Mouse (Mus musculus): ENCODE data around the gene Spryd3. TPM values are rescaled to one million over a fixed set of nuclear protein-coding genes. Genes with fewer than 3 reads are reported as not detected.

Spryd3 gene
- polyA plus RNA-seq, 1 experiment, result 43.1 TPM

- Histone ChIP-seq H3K27me3 (ENCODE audit: control insufficient read depth, insufficient read depth, low read length) (no peaks in the 10 kb centered on the region), H3K4me3 (ENCODE audit: control insufficient read depth, insufficient read depth, low read length) (no peak overlapping the region), H3K36me3 (ENCODE audit: control insufficient read depth, insufficient read depth, low read length) (peaks cover 37% of the 10 kb centered on the region), H3K4me1 (replicated peaks; ENCODE audit: control insufficient read depth, insufficient read depth, low read length) (peaks cover 9% of the 10 kb centered on the region), H3K27ac (ENCODE audit: control insufficient read depth, insufficient read depth, low read length) (no peak overlapping the region)
- TF ChIP-seq POLR2A (IDR thresholded peaks at IDR 0.05; ENCODE audit: control insufficient read depth, extremely low read depth, insufficient read depth, low read length, poor library complexity), result no peak
- no peak for TF ChIP-seq CTCF (IDR thresholded peaks at IDR 0.05; ENCODE audit: borderline replicate concordance, control insufficient read depth, extremely low read depth, insufficient read depth, low read length, poor library complexity)
- no peak for DNase-seq
- WGBS, result 73% methylated on average over 5 of the region's 5 CpGs
Measured at GRCm38 (mm10) chr15:102097991-102098555, 38.0 kb downstream of the Spryd3 start.

DNA sequence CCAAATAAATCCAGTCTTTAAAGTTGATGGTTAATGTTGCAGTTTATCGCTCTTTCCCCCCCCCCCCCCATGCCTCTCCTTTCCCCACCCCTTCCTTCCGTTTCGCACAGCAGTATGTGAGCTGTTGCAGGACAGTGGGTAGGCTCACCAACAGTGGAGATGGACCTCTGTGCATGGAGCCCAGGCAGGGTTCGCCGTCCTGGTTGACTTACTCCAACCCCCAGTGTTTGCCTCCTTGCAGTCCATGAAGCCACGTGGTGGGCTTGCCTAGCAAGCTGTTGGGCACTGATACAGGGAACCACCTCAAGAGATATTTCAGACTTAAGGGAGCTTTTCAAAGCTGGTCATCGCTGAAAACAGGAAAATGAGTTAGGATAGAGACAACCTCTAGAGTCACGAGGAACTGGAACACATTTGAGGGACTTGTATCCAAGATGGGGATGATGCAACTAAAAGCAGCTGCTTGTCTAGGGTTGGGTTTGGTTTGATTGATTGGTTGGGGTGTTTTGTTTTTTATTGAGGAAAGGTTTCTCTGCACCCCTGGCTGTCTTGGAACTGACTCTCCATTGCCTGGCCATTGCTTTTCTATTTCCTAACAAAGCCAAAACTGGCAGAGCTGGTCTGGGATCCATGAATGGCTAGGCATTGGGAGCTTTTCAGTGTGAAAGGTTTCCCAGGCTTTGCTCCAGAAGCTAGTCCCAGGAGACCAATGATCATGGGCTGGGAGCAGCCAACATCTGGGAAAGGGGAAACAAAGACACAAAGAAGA lies 38.7 kb downstream of the Spryd3 start:
- TF ChIP-seq POLR2A (IDR thresholded peaks at IDR 0.05; ENCODE audit: control insufficient read depth, extremely low read depth, insufficient read depth, low read length, poor library complexity), result no peak
- TF ChIP-seq CTCF (IDR thresholded peaks at IDR 0.05; ENCODE audit: borderline replicate concordance, control insufficient read depth, extremely low read depth, insufficient read depth, low read length, poor library complexity), result no peak
- H3K4me3 ChIP-seq (ENCODE audit: control insufficient read depth, insufficient read depth, low read length), result no peak overlapping the region
- H3K4me1 ChIP-seq (replicated peaks; ENCODE audit: control insufficient read depth, insufficient read depth, low read length), result peaks cover 9% of the 10 kb centered on the region
- no peaks in the 10 kb centered on the region for H3K27me3 ChIP-seq (ENCODE audit: control insufficient read depth, insufficient read depth, low read length)
- no peak for DNase-seq
- 84% methylated on average over 8 of the region's 8 CpGs for WGBS
- H3K36me3 ChIP-seq (ENCODE audit: control insufficient read depth, insufficient read depth, low read length), result peaks cover 45% of the 10 kb centered on the region
- H3K27ac ChIP-seq (ENCODE audit: control insufficient read depth, insufficient read depth, low read length), result no peak overlapping the region

GRCm38 (mm10) chr15:102094988-102095387 lies 41.0 kb downstream of the Spryd3 start:
- Histone ChIP-seq H3K4me3 (ENCODE audit: control insufficient read depth, insufficient read depth, low read length) (no peak overlapping the region), H3K36me3 (ENCODE audit: control insufficient read depth, insufficient read depth, low read length) (peaks cover 68% of the 10 kb centered on the region), H3K4me1 (replicated peaks; ENCODE audit: control insufficient read depth, insufficient read depth, low read length) (peaks cover 3% of the 10 kb centered on the region), H3K27ac (ENCODE audit: control insufficient read depth, insufficient read depth, low read length) (no peak overlapping the region), H3K27me3 (ENCODE audit: control insufficient read depth, insufficient read depth, low read length) (no peaks in the 10 kb centered on the region)
- TF ChIP-seq CTCF (IDR thresholded peaks at IDR 0.05; ENCODE audit: borderline replicate concordance, control insufficient read depth, extremely low read depth, insufficient read depth, low read length, poor library complexity) (no peak), POLR2A (IDR thresholded peaks at IDR 0.05; ENCODE audit: control insufficient read depth, extremely low read depth, insufficient read depth, low read length, poor library complexity) (no peak)
- WGBS, result 97% methylated on average over 16 of the region's 16 CpGs
- no peak for DNase-seq

DNA sequence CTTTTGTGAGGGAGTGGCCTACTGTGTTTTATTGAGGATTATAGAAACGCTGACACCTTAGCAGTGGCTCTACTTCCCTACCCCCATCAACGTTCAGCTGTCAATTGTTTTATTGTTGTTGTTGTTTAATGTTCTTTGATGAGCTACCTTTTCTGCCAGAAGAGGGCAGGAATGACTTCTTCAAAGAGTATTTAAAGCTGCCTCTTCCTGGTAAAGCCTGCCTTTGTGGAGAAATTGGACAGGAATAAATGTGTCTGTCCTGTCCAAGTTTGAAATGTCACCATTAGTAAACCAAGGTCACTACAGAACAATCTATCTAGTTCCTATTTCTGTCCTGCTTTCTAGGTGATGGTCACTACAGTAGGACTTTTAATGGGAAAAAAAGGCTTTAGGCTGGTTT lies 41.9 kb downstream of the Spryd3 start:
- no peak overlapping the region for H3K4me3 ChIP-seq (ENCODE audit: control insufficient read depth, insufficient read depth, low read length)
- 84% methylated on average over 2 of the region's 2 CpGs for WGBS
- DNase-seq, result no peak

DNA sequence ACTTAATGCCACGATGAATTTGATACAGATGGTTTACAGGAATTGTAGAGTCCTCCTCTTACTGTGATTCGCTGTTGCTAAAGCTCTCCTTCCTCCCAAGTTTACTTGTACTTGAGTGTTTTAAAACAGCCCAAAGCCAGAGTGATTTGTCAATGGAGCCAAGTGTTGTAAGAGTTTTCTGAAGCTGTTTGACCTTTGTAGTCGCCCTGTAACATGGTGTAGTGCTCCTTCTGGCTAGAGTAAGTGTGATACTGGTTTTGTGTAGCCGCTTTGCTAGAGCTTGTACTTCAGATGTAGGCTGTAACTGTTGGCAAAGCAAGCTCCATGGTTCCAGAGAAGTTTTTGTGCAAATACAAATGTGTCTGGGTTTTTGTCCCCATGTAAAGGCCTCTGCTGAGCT lies 43.8 kb downstream of the Spryd3 start:
- no peak for TF ChIP-seq POLR2A (IDR thresholded peaks at IDR 0.05; ENCODE audit: control insufficient read depth, extremely low read depth, insufficient read depth, low read length, poor library complexity)
- no peak for TF ChIP-seq CTCF (IDR thresholded peaks at IDR 0.05; ENCODE audit: borderline replicate concordance, control insufficient read depth, extremely low read depth, insufficient read depth, low read length, poor library complexity)
- Histone ChIP-seq H3K4me1 (replicated peaks; ENCODE audit: control insufficient read depth, insufficient read depth, low read length) (no peaks in the 10 kb centered on the region), H3K27ac (ENCODE audit: control insufficient read depth, insufficient read depth, low read length) (no peak overlapping the region), H3K4me3 (ENCODE audit: control insufficient read depth, insufficient read depth, low read length) (no peak overlapping the region), H3K27me3 (ENCODE audit: control insufficient read depth, insufficient read depth, low read length) (no peaks in the 10 kb centered on the region), H3K36me3 (ENCODE audit: control insufficient read depth, insufficient read depth, low read length) (peaks cover 94% of the 10 kb centered on the region)
- no peak for DNase-seq
- 92% methylated on average over 4 of the region's 4 CpGs for WGBS

More for the DNA sequence above, 41.9 kb downstream of the Spryd3 start:
- Histone ChIP-seq H3K27me3 (ENCODE audit: control insufficient read depth, insufficient read depth, low read length) (no peaks in the 10 kb centered on the region), H3K36me3 (ENCODE audit: control insufficient read depth, insufficient read depth, low read length) (peaks cover 77% of the 10 kb centered on the region), H3K27ac (ENCODE audit: control insufficient read depth, insufficient read depth, low read length) (no peak overlapping the region), H3K4me1 (replicated peaks; ENCODE audit: control insufficient read depth, insufficient read depth, low read length) (no peaks in the 10 kb centered on the region)
- no peak for TF ChIP-seq POLR2A (IDR thresholded peaks at IDR 0.05; ENCODE audit: control insufficient read depth, extremely low read depth, insufficient read depth, low read length, poor library complexity)
- no peak for TF ChIP-seq CTCF (IDR thresholded peaks at IDR 0.05; ENCODE audit: borderline replicate concordance, control insufficient read depth, extremely low read depth, insufficient read depth, low read length, poor library complexity)

DNA sequence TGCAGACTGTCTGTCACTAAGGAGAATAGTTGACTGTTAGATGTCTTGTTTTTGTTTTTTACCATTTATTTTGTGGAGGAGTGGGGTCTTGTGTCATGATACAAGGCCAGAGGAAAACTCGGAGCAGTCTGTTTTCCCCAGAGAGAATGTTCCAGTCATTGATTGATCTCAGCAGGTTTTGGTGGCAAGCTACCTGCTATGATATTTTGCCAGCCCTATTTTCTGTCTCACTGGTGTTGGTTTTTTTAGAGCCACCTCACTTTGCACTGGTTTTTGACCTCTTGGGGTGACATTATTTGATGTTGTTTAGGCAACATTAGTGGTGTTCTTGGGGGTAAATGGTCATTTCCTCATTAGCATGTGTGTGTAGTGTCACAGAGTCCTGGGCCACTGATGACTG lies 44.3 kb downstream of the Spryd3 start:
- no peak overlapping the region for H3K4me3 ChIP-seq (ENCODE audit: control insufficient read depth, insufficient read depth, low read length)
- H3K4me1 ChIP-seq (replicated peaks; ENCODE audit: control insufficient read depth, insufficient read depth, low read length), result no peaks in the 10 kb centered on the region
- no peak overlapping the region for H3K27ac ChIP-seq (ENCODE audit: control insufficient read depth, insufficient read depth, low read length)
- WGBS, result 91% methylated on average over 1 of the region's 1 CpGs
- TF ChIP-seq CTCF (IDR thresholded peaks at IDR 0.05; ENCODE audit: borderline replicate concordance, control insufficient read depth, extremely low read depth, insufficient read depth, low read length, poor library complexity) (no peak), POLR2A (IDR thresholded peaks at IDR 0.05; ENCODE audit: control insufficient read depth, extremely low read depth, insufficient read depth, low read length, poor library complexity) (no peak)
- DNase-seq, result no peak
- no peaks in the 10 kb centered on the region for H3K27me3 ChIP-seq (ENCODE audit: control insufficient read depth, insufficient read depth, low read length)
- H3K36me3 ChIP-seq (ENCODE audit: control insufficient read depth, insufficient read depth, low read length), result peaks cover 97% of the 10 kb centered on the region

All from thymus, adult 2 months (tissue).